ENCODE assay signal across 19 mouse cellular contexts in genomic region chr1:90830006-90830405, GRCm38 (mm10). TPM values are rescaled to one million over a fixed set of nuclear protein-coding genes. Genes with fewer than 3 reads are reported as not detected.
DNase-seq lines count a peak whose midpoint lies in the region; ATAC-seq and TF ChIP-seq lines count a peak whose summit lies in the region.
"Had no signal": no experiment of that assay in that cellular context is flagged by ENCODE, and none has a peak within 500 bp of the region (broad histone marks: within the 10 kb centered on the region; RNA-seq: fewer than 3 reads in every experiment).

No protein-coding gene starts in this region.

- no peak for TF ChIP-seq POLR2A in CH12.LX (IDR thresholded peaks at IDR 0.05; ENCODE audit: low read depth, low read length)
- TF ChIP-seq POLR2A in brain, embryonic 14.5 days (IDR thresholded peaks at IDR 0.05; ENCODE audit: borderline replicate concordance, extremely low read depth, insufficient read depth, insufficient read length, poor library complexity, severe bottlenecking): no peak

- H3K27me3 ChIP-seq in heart, postnatal 0 days (ENCODE audit: control insufficient read depth, insufficient read depth, low read length): no peaks in the 10 kb centered on the region
- no peaks in the 10 kb centered on the region for H3K27me3 ChIP-seq in lung, postnatal 0 days (replicated peaks; ENCODE audit: insufficient read depth, low read length)
- H3K27me3 ChIP-seq in CH12.LX (replicated peaks): peaks cover 88% of the 10 kb centered on the region
- H3K27me3 ChIP-seq: embryonic facial prominence, embryonic 15.5 days; forebrain, embryonic 12.5 days; liver, embryonic 13.5 days; neural tube, embryonic 12.5 days; stomach, embryonic 15.5 days had no signal

- dilution Hi-C loops in CH12.LX (cut with MboI; ENCODE audit: extremely low pct_ligation_motif_present, extremely low pct_unique_long_range_greater_than_20kb, low sequenced_read_pairs): no loop called here

- no peaks in the 10 kb centered on the region for H3K79me2 ChIP-seq in CH12.LX (replicated peaks; ENCODE audit: control insufficient read depth, extremely low read depth, insufficient read depth, poor library complexity, severe bottlenecking)

- no peak for DNase-seq in heart, postnatal 0 days (ENCODE audit: low spot score)
- DNase-seq in heart, postnatal 4 days: no peak
- no peak for DNase-seq in lung, postnatal 0 days (ENCODE audit: low spot score)
- no peak for DNase-seq in lung, postnatal 14 days
- DNase-seq in CH12.LX (ENCODE audit: extremely low read depth): peak; percentile 13
- DNase-seq in brain, embryonic 14.5 days (ENCODE audit: low read depth): no peak
- no peak for DNase-seq in urinary bladder, adult 18-20 months (ENCODE audit: low spot score in 2 of 2)
- DNase-seq: adrenal gland, postnatal 25 days; embryo, embryonic 11 days; liver, embryonic 13.5 days; lung, postnatal 10 days had no signal

- no peaks in the 10 kb centered on the region for H3K4me1 ChIP-seq in heart, postnatal 0 days (ENCODE audit: control insufficient read depth, insufficient read depth)
- H3K4me1 ChIP-seq in lung, postnatal 0 days (ENCODE audit: insufficient read depth, low read depth, low read length): no peaks in the 10 kb centered on the region
- H3K4me1 ChIP-seq in CH12.LX (ENCODE audit: control insufficient read depth in 1 of 2, insufficient read depth in 2 of 2): no peaks in the 10 kb centered on the region
- H3K4me1 ChIP-seq: forebrain, embryonic 12.5 days; liver, embryonic 13.5 days; neural tube, embryonic 12.5 days; stomach, embryonic 15.5 days had no signal

- no peak overlapping the region for H3K9ac ChIP-seq in heart, postnatal 0 days (replicated peaks; ENCODE audit: low read depth, low read length)
- no peak overlapping the region for H3K9ac ChIP-seq in lung, postnatal 0 days (replicated peaks; ENCODE audit: low read depth)
- no peak overlapping the region for H3K9ac ChIP-seq in CH12.LX (ENCODE audit: insufficient read depth, low read depth)
- H3K9ac ChIP-seq: embryonic facial prominence, embryonic 15.5 days; forebrain, embryonic 12.5 days; liver, embryonic 13.5 days; neural tube, embryonic 12.5 days; stomach, embryonic 15.5 days had no signal

- TF ChIP-seq EP300 in heart, postnatal 0 days (IDR thresholded peaks at IDR 0.05; ENCODE audit: low read depth): no peak
- no peak for TF ChIP-seq EP300 in lung, postnatal 0 days (IDR thresholded peaks at IDR 0.05)
- no peak for TF ChIP-seq EP300 in CH12.LX (IDR thresholded peaks at IDR 0.05; ENCODE audit: low read length)

- in situ Hi-C loops in CH12.LX (cut with MboI; ENCODE audit: low pct_ligation_motif_present, low pct_unique_long_range_greater_than_20kb, low sequenced_read_pairs): no loop called here

- H3K36me3 ChIP-seq in heart, postnatal 0 days (replicated peaks; ENCODE audit: control insufficient read depth, insufficient read depth, low read length): no peaks in the 10 kb centered on the region
- H3K36me3 ChIP-seq in lung, postnatal 0 days (ENCODE audit: insufficient read depth, low read length): 0 out of 2 replicates have a peak, but pooled peaks cover 3% of the 10 kb centered on the region
- H3K36me3 ChIP-seq in CH12.LX (replicated peaks in 1 of 2; ENCODE audit: control insufficient read depth in 1 of 2, insufficient read depth in 1 of 2, low read length in 1 of 2): no peaks in the 10 kb centered on the region
- H3K36me3 ChIP-seq: forebrain, embryonic 12.5 days; liver, embryonic 13.5 days; neural tube, embryonic 12.5 days had no signal

- 59% methylated on average over 6 of the region's 6 CpGs for WGBS in heart, postnatal 0 days
- WGBS in lung, postnatal 0 days: 54% methylated on average over 6 of the region's 6 CpGs

- TF ChIP-seq RAD21 in CH12.LX (IDR thresholded peaks at IDR 0.05; ENCODE audit: low read depth, low read length): no peak

- peak; percentile 36 for TF ChIP-seq CTCF in heart, postnatal 0 days (IDR thresholded peaks at IDR 0.05; ENCODE audit: low read depth)
- peak; percentile 49 for TF ChIP-seq CTCF in lung, postnatal 0 days (IDR thresholded peaks at IDR 0.05)
- peak in 1 of 2 experiments; percentile 49; a peak in 2 of 4 replicates for TF ChIP-seq CTCF in CH12.LX (conservative IDR thresholded peaks at IDR 0.05 in 1 of 2, IDR thresholded peaks at IDR 0.05 in 1 of 2; ENCODE audit: low read depth in 2 of 2, low read length in 2 of 2)
- TF ChIP-seq CTCF in brain, embryonic 14.5 days (IDR thresholded peaks at IDR 0.05; ENCODE audit: borderline replicate concordance, extremely low read depth, insufficient read depth, insufficient read length): peak; percentile 33; the same call in 1 of the 2 replicates

- H3K4me2 ChIP-seq in heart, postnatal 0 days (ENCODE audit: low read depth, low read length): no peak overlapping the region
- H3K4me2 ChIP-seq in lung, postnatal 0 days (replicated peaks; ENCODE audit: low read depth, low read length): no peak overlapping the region
- H3K4me2 ChIP-seq in CH12.LX (ENCODE audit: insufficient read depth, low read depth, poor library complexity, severe bottlenecking): no peak overlapping the region; the same call in 1 of the 2 replicates
- H3K4me2 ChIP-seq: embryonic facial prominence, embryonic 15.5 days; forebrain, embryonic 12.5 days; liver, embryonic 13.5 days; neural tube, embryonic 12.5 days; stomach, embryonic 15.5 days had no signal

- H3K9me3 ChIP-seq in heart, postnatal 0 days (replicated peaks; ENCODE audit: control insufficient read depth, low read length): no peaks in the 10 kb centered on the region
- no peaks in the 10 kb centered on the region for H3K9me3 ChIP-seq in lung, postnatal 0 days (ENCODE audit: low read length)
- no peaks in the 10 kb centered on the region for H3K9me3 ChIP-seq in CH12.LX (replicated peaks; ENCODE audit: low read length)
- H3K9me3 ChIP-seq: embryonic facial prominence, embryonic 15.5 days; forebrain, embryonic 12.5 days; liver, embryonic 13.5 days; neural tube, embryonic 12.5 days; stomach, embryonic 15.5 days had no signal

- no peak overlapping the region for H3K4me3 ChIP-seq in heart, postnatal 0 days (ENCODE audit: low read depth, low read length)
- no peak overlapping the region for H3K4me3 ChIP-seq in lung, postnatal 0 days (ENCODE audit: low read depth, low read length)
- H3K4me3 ChIP-seq in CH12.LX (replicated peaks in 1 of 3; ENCODE audit: low read depth in 2 of 3, low read length in 2 of 3, poor library complexity in 1 of 3): no peak overlapping the region
- H3K4me3 ChIP-seq: embryonic facial prominence, embryonic 15.5 days; forebrain, embryonic 12.5 days; liver, embryonic 13.5 days; neural tube, embryonic 12.5 days; stomach, embryonic 15.5 days had no signal

- H3K27ac ChIP-seq in heart, postnatal 0 days (ENCODE audit: low read depth): no peak overlapping the region
- no peak overlapping the region for H3K27ac ChIP-seq in lung, postnatal 0 days (ENCODE audit: low read length)
- no peak overlapping the region for H3K27ac ChIP-seq in CH12.LX (ENCODE audit: insufficient read depth, low read depth)
- H3K27ac ChIP-seq: embryonic facial prominence, embryonic 15.5 days; forebrain, embryonic 12.5 days; liver, embryonic 13.5 days; neural tube, embryonic 12.5 days; stomach, embryonic 15.5 days had no signal

- no peak for ATAC-seq in heart, postnatal 0 days (ENCODE audit: insufficient read depth, low read depth)
- ATAC-seq in lung, postnatal 0 days: no peak
- ATAC-seq in erythroid progenitor cell, adult 5-6 weeks (replicated peaks; ENCODE audit: low FRiP score, poor library complexity, severe bottlenecking): no peak

TF ChIP-seq in CH12.LX, 34 proteins besides CTCF, POLR2A, EP300 and RAD21:
- peak; percentile 12; the same call in 1 of the 2 replicates for TF ChIP-seq BHLHE40 (IDR thresholded peaks at IDR 0.05; ENCODE audit: low read depth, low read length)
- TF ChIP-seq ZMIZ1 (IDR thresholded peaks at IDR 0.05; ENCODE audit: low read depth, low read length): no peak

RNA-seq across cellular contexts. Expression of gene Col6a3, which starts 13.8 kb away (rescaled TPM):
- total RNA-seq in heart, postnatal 0 days (2014; rRNA removed; ENCODE audit: low replicate concordance): 81.7 and 110 TPM in 2 replicates
- polyA plus RNA-seq in heart, postnatal 0 days (2015; fragmentation: Nextera tagmentation; extraction: Ambion mirVana): 14.2 and 15.1 TPM in 2 replicates
- total RNA-seq in heart, postnatal 4 days (2021): 100 to 1,000 TPM; 103 to 109 TPM
- 62.4 and 62.8 TPM in 2 replicates for polyA plus RNA-seq in lung, postnatal 0 days (2015; fragmentation: Nextera tagmentation; extraction: Ambion mirVana)
- total RNA-seq in CH12.LX (2012; rRNA removed) (under 0.01 and 0.25 TPM in 2 replicates), CH12.LX (2014; rRNA removed) (not detected in 2 replicates)
- not detected in 2 replicates for polyA plus RNA-seq in CH12.LX (2012; ENCODE audit: insufficient read length, low read depth)
- polyA plus RNA-seq in brain, embryonic 14.5 days (2012; rRNA removed): 14.9 and 22.3 TPM in 2 replicates
- total RNA-seq in erythroid progenitor cell, adult 5-6 weeks (2015; ENCODE audit: low replicate concordance): not detected in 2 replicates
- 0.13 TPM in 1 of 2 replicates, not detected in the other for total RNA-seq in erythroid progenitor cell, adult 5-6 weeks (2017; ENCODE audit: low replicate concordance)
- total RNA-seq: granulocyte monocyte progenitor cell, adult 5-6 weeks; MEL; monocyte, adult 5-6 weeks had no signal

Comparison
In these comparisons a context has a peak if more than half of its experiments do, and no peak if none do; other contexts are left out.
1. RNA of gene Col6a3, which starts 13.8 kb away (total RNA-seq): 81.7 to 110 TPM in heart, postnatal 0 days and 103 to 109 TPM in heart, postnatal 4 days; under 0.01 to 0.25 TPM in CH12.LX and 0.13 TPM in erythroid progenitor cell, adult 5-6 weeks; every median in the first group is over 10 times any median in the second.